Mouse (Mus musculus): ENCODE results near the gene Gm7735.
"Not testable (repeated sequence)": the region's sequence is repeated elsewhere in the genome, so short reads cannot be mapped to it uniquely, and the experiment has no call there.

Gm7735 gene

DNA sequence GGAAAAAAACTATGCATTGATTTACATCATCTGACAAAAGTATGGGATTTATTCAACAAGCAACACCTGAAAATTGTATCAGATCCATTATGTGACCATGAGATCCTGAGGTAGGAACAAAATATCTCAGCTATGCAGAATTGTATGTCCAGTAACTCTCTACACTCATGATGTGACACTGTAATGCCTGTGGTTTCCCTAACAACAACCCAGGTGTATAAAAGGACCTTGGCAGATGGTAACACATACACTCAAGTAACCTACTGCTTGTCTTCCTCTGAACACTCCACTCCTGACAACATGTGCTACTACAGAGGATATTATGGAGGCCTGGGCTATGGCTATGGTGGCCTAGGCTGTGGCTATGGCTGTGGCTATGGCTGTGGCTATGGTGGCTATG, at the start of gene Gm7735:
TSS of gene Gm7735 (plus strand) at position 301 of the 400 bp plus-strand sequence.
- not testable (repeated sequence) for DNase-seq (ENCODE audit: low spot score in 2 of 2)

DNA sequence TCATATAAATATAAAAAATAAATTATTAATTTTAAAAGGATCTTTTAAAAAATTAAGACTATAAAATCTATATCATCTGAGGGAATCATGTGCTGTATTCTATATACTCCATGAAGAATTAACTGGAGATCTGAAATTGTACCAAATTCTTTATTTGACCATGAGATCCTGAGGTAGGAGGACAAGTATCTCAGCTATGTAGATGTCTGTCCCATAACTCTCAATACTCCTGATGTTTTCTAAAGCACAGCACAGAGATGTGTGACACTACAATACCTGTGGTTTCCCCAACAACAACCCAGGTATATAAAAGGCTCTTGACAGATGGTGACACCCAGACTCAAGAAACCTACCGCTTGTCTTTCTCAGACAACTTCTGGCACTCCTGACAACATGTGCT, 28.7 kb upstream of the Gm7735 start, which contains the start of gene Gm6358:
TSS of gene Gm6358 (plus strand) at position 301 of the 400 bp plus-strand sequence.
- DNase-seq (ENCODE audit: low spot score in 2 of 2): no peak

DNA sequence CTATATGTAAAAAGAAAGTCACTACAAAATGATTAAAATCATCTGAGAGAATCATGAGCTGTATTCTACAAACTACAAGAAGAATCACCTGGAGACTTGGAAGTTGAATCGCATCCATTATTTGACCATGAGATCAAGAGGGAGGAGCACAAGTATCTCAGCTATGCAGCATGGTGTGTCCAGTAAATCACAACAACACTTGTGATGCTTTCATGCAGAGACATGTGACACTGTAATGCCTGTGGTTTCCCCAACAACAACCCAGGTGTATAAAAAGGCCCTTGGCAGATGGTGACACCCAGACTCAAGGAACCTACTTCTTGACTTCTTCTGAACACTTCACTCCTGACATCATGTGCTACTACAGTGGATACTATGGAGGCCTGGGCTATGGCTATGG, 18.5 kb upstream of the Gm7735 start, which contains the start of gene Gm10061:
TSS of gene Gm10061 (plus strand) at position 301 of the 400 bp plus-strand sequence.
- DNase-seq (ENCODE audit: low spot score in 2 of 2): no peak

DNA sequence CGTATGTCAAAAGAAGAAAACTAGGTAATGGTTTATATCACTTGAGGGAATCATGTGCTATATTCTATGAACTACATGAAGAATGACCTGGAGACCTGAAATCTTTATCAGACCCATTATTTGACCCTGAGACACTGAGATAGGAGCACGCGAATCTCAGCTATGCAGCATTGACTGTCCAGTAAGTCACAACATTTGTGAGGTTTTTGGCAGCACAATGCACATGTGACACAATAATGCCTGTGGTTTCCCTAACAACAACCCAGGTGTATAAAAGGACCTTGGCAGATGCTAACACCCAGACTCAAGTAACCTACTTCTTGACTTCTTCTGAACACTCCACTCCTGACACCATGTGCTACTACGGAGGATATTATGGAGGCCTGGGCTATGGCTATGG, 11.6 kb upstream of the Gm7735 start, which contains the start of gene Gm9789:
TSS of gene Gm9789 (plus strand) at position 301 of the 400 bp plus-strand sequence.
- DNase-seq (ENCODE audit: low spot score in 2 of 2): no peak

DNA sequence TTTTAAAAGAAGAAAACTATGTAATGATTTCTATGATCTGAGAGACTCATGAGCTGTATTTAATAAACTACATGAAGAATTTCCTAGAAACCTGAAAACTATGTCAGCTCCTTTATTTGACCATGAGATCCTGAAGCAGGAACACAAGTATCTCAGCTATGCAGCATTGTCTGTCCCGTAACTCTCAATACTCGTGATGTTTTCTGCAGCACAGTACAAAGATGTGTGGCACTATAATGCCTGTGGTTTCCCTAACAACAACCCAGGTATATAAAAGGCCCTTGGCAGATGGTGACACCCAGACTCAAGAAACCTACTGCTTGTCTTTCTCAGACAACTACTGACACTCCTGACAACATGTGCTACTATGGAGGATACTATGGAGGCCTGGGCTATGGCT, 5.1 kb downstream of the Gm7735 start, which contains the start of gene 1110057P08Rik:
TSS of gene 1110057P08Rik (plus strand) at position 301 of the 400 bp plus-strand sequence.
- DNase-seq (ENCODE audit: low spot score in 2 of 2): no peak

DNA sequence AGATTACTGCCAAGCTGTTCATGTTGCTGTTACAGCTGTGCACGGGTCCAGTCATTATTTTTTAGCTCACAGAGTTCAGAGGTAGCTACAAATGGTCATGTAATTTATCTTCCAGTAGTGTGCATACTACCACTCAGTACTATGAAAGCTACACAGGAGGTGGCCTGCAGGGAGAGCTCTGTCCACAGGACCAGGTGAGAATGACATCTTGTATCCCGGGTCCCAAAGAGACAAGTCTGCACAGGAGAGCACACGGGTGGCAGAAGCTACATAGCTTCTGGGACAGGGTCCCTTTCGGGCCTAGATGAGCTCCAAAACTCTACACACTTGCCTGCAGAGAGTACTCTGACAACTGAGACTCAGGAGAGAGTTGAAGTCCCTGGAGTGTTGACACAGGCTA, 19.3 kb downstream of the Gm7735 start:
- no peak for DNase-seq (ENCODE audit: low spot score in 2 of 2)

DNA sequence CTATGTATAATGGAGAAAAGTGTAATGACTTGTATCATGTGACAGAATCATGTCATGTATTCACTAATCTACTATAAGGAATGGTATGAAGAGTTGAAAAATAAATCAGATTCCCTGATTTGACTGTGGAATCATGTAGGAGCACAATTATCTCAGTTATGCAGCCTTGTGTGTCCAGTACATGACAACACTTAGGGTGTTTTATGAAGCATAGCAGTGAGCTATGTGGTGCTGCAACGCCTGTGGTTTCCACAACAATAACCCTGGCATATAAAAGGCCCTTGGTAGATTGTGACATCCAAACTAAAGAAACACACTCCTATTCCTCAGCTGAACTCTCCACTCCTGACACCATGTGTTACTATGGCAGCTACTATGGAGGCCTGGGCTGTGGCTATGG, 36.3 kb downstream of the Gm7735 start, which contains the start of gene Krtap20-2:
TSS of gene Krtap20-2 (plus strand) at position 301 of the 400 bp plus-strand sequence.
- no peak for DNase-seq (ENCODE audit: low spot score in 2 of 2)

Measured in urinary bladder, postnatal 36 days (tissue).